Comparison of ENCODE assay signal across 8 mouse cellular contexts in the genomic region with DNA sequence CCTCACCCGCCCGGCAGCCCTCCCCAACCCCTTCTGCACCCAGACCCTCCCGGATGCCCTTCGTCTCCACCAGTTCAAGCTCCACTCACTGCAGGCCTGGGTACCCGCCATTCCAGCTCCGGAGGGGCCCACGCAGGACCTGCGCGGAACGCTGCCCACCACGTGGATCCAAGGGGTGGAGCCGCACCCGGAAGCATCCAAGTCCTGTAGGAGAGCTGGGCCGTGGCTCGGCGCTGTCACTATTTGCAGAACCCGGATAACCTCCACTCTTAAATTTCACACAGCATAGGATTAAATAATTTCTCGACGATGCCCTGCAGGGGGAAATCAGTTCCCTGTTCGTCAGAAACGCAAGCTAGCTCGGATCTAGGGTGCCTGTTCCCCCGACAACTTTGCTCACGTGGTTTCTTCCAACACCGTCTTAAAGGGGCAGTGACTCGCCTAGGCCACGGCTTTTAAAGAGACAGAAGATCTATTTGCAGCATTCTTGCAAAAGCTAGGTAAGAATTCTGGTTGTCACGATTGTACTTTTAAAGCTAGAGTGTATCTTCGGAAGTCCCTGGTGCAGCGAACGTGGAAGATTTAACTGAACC. TPM values are rescaled to one million over a fixed set of nuclear protein-coding genes. Genes with fewer than 3 reads are reported as not detected.
A peak's percentile ranks its signal among the peaks of the same experiment; 100 is the strongest.
DNase-seq lines count a peak whose midpoint lies in the region; ATAC-seq and TF ChIP-seq lines count a peak whose summit lies in the region.

A gene (minus strand): TSS at position 185 of the 593 bp plus-strand sequence.
A gene (plus strand): TSS at position 451 of the 593 bp plus-strand sequence.

- TF ChIP-seq EP300 in CH12.LX (IDR thresholded peaks at IDR 0.05; ENCODE audit: low read length): no peak

- peaks cover 38% of the 10 kb centered on the region for H3K27me3 ChIP-seq in CH12.LX (replicated peaks)
- H3K27me3 ChIP-seq in forebrain, embryonic 10.5 days (ENCODE audit: poor library complexity, severe bottlenecking): peaks cover 18% of the 10 kb centered on the region
- H3K27me3 ChIP-seq in heart, embryonic 15.5 days: no peaks in the 10 kb centered on the region
- H3K27me3 ChIP-seq in liver, embryonic 12.5 days (replicated peaks): peaks cover 14% of the 10 kb centered on the region
- no peaks in the 10 kb centered on the region for H3K27me3 ChIP-seq in stomach, embryonic 15.5 days (replicated peaks)

- peak; percentile 36; the same call in 1 of the 2 replicates for ATAC-seq in heart, embryonic 15.5 days (replicated peaks; ENCODE audit: insufficient number of reproducible peaks, insufficient read depth, low FRiP score, low read depth)
- ATAC-seq in liver, embryonic 12.5 days: peak; percentile 71
- ATAC-seq in stomach, embryonic 15.5 days (ENCODE audit: insufficient read depth, low FRiP score, low read depth): peak; percentile 53; the same call in 1 of the 2 replicates

- peak within 1 kb of the TSS; percentile 70 to 85 (median 73) for H3K4me3 ChIP-seq in CH12.LX (replicated peaks in 1 of 3; ENCODE audit: low read depth in 2 of 3, low read length in 2 of 3, poor library complexity in 1 of 3)
- peak within 1 kb of the TSS; percentile 88 for H3K4me3 ChIP-seq in forebrain, embryonic 10.5 days
- H3K4me3 ChIP-seq in heart, embryonic 15.5 days: peak within 1 kb of the TSS; percentile 86
- peak within 1 kb of the TSS; percentile 72 for H3K4me3 ChIP-seq in liver, embryonic 12.5 days
- H3K4me3 ChIP-seq in stomach, embryonic 15.5 days (replicated peaks): peak within 1 kb of the TSS; percentile 82

- peaks cover 20 to 35% of the 10 kb centered on the region in 2 experiments for H3K36me3 ChIP-seq in CH12.LX (replicated peaks in 1 of 2; ENCODE audit: control insufficient read depth in 1 of 2, insufficient read depth in 1 of 2, low read length in 1 of 2)
- H3K36me3 ChIP-seq in forebrain, embryonic 10.5 days (replicated peaks): peaks cover 36% of the 10 kb centered on the region
- H3K36me3 ChIP-seq in heart, embryonic 15.5 days: peaks cover 18% of the 10 kb centered on the region
- peaks cover 35% of the 10 kb centered on the region for H3K36me3 ChIP-seq in liver, embryonic 12.5 days
- H3K36me3 ChIP-seq in stomach, embryonic 15.5 days: peaks cover 8% of the 10 kb centered on the region; the same call in 1 of the 2 replicates

- dilution Hi-C loops in CH12.LX (cut with MboI; ENCODE audit: extremely low pct_ligation_motif_present, extremely low pct_unique_long_range_greater_than_20kb, low sequenced_read_pairs): no loop called here

- in situ Hi-C loops in CH12.LX (cut with MboI; ENCODE audit: low pct_ligation_motif_present, low pct_unique_long_range_greater_than_20kb, low sequenced_read_pairs): loop anchor here (10.0 kb wide), 1 partner anchor 195 kb away; a partner anchor contains a TSS

- TF ChIP-seq CTCF in CH12.LX (conservative IDR thresholded peaks at IDR 0.05 in 1 of 2, IDR thresholded peaks at IDR 0.05 in 1 of 2; ENCODE audit: low read depth in 2 of 2, low read length in 2 of 2): no peak

- under 1% methylated on average over 31 of the region's 31 CpGs for WGBS in forebrain, embryonic 10.5 days
- WGBS in heart, embryonic 15.5 days: under 1% methylated on average over 31 of the region's 31 CpGs
- 1% methylated on average over 31 of the region's 31 CpGs for WGBS in liver, embryonic 12.5 days (ENCODE audit: insufficient replicate concordance)
- under 1% methylated on average over 31 of the region's 31 CpGs for WGBS in stomach, embryonic 15.5 days

- peaks cover 8 to 38% of the 10 kb centered on the region in 2 experiments; a peak in 3 of 4 replicates for H3K4me1 ChIP-seq in CH12.LX (ENCODE audit: control insufficient read depth in 1 of 2, insufficient read depth in 2 of 2)
- peaks cover 56% of the 10 kb centered on the region for H3K4me1 ChIP-seq in forebrain, embryonic 10.5 days
- H3K4me1 ChIP-seq in heart, embryonic 15.5 days (replicated peaks): peaks cover 46% of the 10 kb centered on the region
- H3K4me1 ChIP-seq in liver, embryonic 12.5 days: peaks cover 64% of the 10 kb centered on the region
- H3K4me1 ChIP-seq in stomach, embryonic 15.5 days: peaks cover 37% of the 10 kb centered on the region

- no peak for TF ChIP-seq RAD21 in CH12.LX (IDR thresholded peaks at IDR 0.05; ENCODE audit: low read depth, low read length)

- peak within 1 kb of the TSS; percentile 47 for H3K9ac ChIP-seq in CH12.LX (ENCODE audit: insufficient read depth, low read depth)
- peak within 1 kb of the TSS; percentile 81 for H3K9ac ChIP-seq in heart, embryonic 15.5 days
- peak within 1 kb of the TSS; percentile 77 for H3K9ac ChIP-seq in liver, embryonic 12.5 days
- H3K9ac ChIP-seq in stomach, embryonic 15.5 days: peak within 1 kb of the TSS; percentile 17; the same call in 1 of the 2 replicates

- peaks cover 8% of the 10 kb centered on the region for H3K79me2 ChIP-seq in CH12.LX (replicated peaks; ENCODE audit: control insufficient read depth, extremely low read depth, insufficient read depth, poor library complexity, severe bottlenecking)

- TF ChIP-seq POLR2A in CH12.LX (IDR thresholded peaks at IDR 0.05; ENCODE audit: low read depth, low read length): peak; percentile 82

- H3K27ac ChIP-seq in CH12.LX (ENCODE audit: insufficient read depth, low read depth): no peak within 1 kb of the TSS
- peak within 1 kb of the TSS; percentile 92 for H3K27ac ChIP-seq in forebrain, embryonic 10.5 days
- H3K27ac ChIP-seq in heart, embryonic 15.5 days: peak within 1 kb of the TSS; percentile 96
- H3K27ac ChIP-seq in liver, embryonic 12.5 days: peak within 1 kb of the TSS; percentile 82
- peak within 1 kb of the TSS; percentile 67 for H3K27ac ChIP-seq in stomach, embryonic 15.5 days

- DNase-seq in CH12.LX (ENCODE audit: extremely low read depth): peak; percentile 87
- DNase-seq in c-Kit-negative CD71-positive TER-119-positive erythroid progenitor cells, embryonic 14.5 days (ENCODE audit: low read depth, low spot score): peak; percentile 78
- peak; percentile 86 for DNase-seq in forebrain, embryonic 10.5 days (ENCODE audit: extremely low spot score, low spot score)
- peak; percentile 90 for DNase-seq in kidney, postnatal 14 days
- DNase-seq in natural killer cell, adult 2 months (ENCODE audit: low spot score in 2 of 2): peak; percentile 82 to 87

- peaks cover 4% of the 10 kb centered on the region for H3K9me3 ChIP-seq in CH12.LX (replicated peaks; ENCODE audit: low read length)
- H3K9me3 ChIP-seq in forebrain, embryonic 10.5 days: no peaks in the 10 kb centered on the region
- no peaks in the 10 kb centered on the region for H3K9me3 ChIP-seq in heart, embryonic 15.5 days (replicated peaks)
- no peaks in the 10 kb centered on the region for H3K9me3 ChIP-seq in liver, embryonic 12.5 days (replicated peaks)
- H3K9me3 ChIP-seq in stomach, embryonic 15.5 days: no peaks in the 10 kb centered on the region

- H3K4me2 ChIP-seq in CH12.LX (ENCODE audit: insufficient read depth, low read depth, poor library complexity, severe bottlenecking): peak within 1 kb of the TSS; percentile 73
- peak within 1 kb of the TSS; percentile 99 for H3K4me2 ChIP-seq in heart, embryonic 15.5 days
- peak within 1 kb of the TSS; percentile 100 for H3K4me2 ChIP-seq in liver, embryonic 12.5 days
- H3K4me2 ChIP-seq in stomach, embryonic 15.5 days: peak within 1 kb of the TSS; percentile 97

TF ChIP-seq in CH12.LX, 34 proteins besides CTCF, POLR2A, EP300 and RAD21 (continues in another document):
- peak; percentile 99 for TF ChIP-seq MXI1 (IDR thresholded peaks at IDR 0.05; ENCODE audit: low read depth, low read length)
- no peak for TF ChIP-seq ETS1 (conservative IDR thresholded peaks at IDR 0.05; ENCODE audit: low read depth, low read length)
- peak; percentile 97 for TF ChIP-seq MYC (IDR thresholded peaks at IDR 0.05; ENCODE audit: low read depth, low read length)
- peak; percentile 72 for TF ChIP-seq ELF1 (IDR thresholded peaks at IDR 0.05; ENCODE audit: low read depth, low read length)
- TF ChIP-seq RCOR1 (conservative IDR thresholded peaks at IDR 0.05; ENCODE audit: low read depth, low read length): no peak
- TF ChIP-seq NELFE (IDR thresholded peaks at IDR 0.05; ENCODE audit: low read depth, low read length): peak; percentile 81
- TF ChIP-seq E2F4 (IDR thresholded peaks at IDR 0.05; ENCODE audit: insufficient replicate concordance, low read depth, low read length): no peak
- TF ChIP-seq CHD1 (IDR thresholded peaks at IDR 0.05; ENCODE audit: low read depth, low read length): peak; percentile 100
- TF ChIP-seq MEF2A (IDR thresholded peaks at IDR 0.05; ENCODE audit: borderline replicate concordance, low read depth, low read length): no peak
- peak; percentile 80 for TF ChIP-seq HCFC1 (IDR thresholded peaks at IDR 0.05; ENCODE audit: low read depth, low read length)
- peak; percentile 99 for TF ChIP-seq SIN3A (IDR thresholded peaks at IDR 0.05; ENCODE audit: low read length)
- peak; percentile 68 for TF ChIP-seq USF1 (IDR thresholded peaks at IDR 0.05; ENCODE audit: low read depth, low read length)
- 0 out of 2 replicates have a peak, but pooled peaks have one; percentile 6 for TF ChIP-seq JUND (conservative IDR thresholded peaks at IDR 0.05; ENCODE audit: low read depth, low read length)
- peak; percentile 86 for TF ChIP-seq TBP (conservative IDR thresholded peaks at IDR 0.05; ENCODE audit: low read depth, low read length)
- peak; percentile 53 for TF ChIP-seq USF2 (conservative IDR thresholded peaks at IDR 0.05; ENCODE audit: low read depth, low read length)
- TF ChIP-seq KAT2A (IDR thresholded peaks at IDR 0.05; ENCODE audit: insufficient replicate concordance, low read length): 0 out of 2 replicates have a peak, but pooled peaks have one; percentile 40

RNA-seq across cellular contexts. Expression of the first gene that starts in this region (rescaled TPM):
- 22.6 and 33.2 TPM in 2 replicates for total RNA-seq in CH12.LX (2012; rRNA removed)
- total RNA-seq in CH12.LX (2014; rRNA removed): 14.4 and 15.9 TPM in 2 replicates
- polyA plus RNA-seq in CH12.LX (2012; ENCODE audit: insufficient read length, low read depth): 36.8 and 36.9 TPM in 2 replicates
- 30.9 and 32.2 TPM in 2 replicates for polyA plus RNA-seq in forebrain, embryonic 10.5 days (2016; fragmentation: Nextera tagmentation; extraction: Ambion mirVana)
- 13.6 and 15.5 TPM in 2 replicates for polyA plus RNA-seq in heart, embryonic 15.5 days (2015; fragmentation: Nextera tagmentation; extraction: Ambion mirVana)
- 19.5 and 19.9 TPM in 2 replicates for polyA plus RNA-seq in liver, embryonic 12.5 days (2016; fragmentation: Nextera tagmentation; extraction: Ambion mirVana)
- 24.9 and 26.1 TPM in 2 replicates for polyA plus RNA-seq in stomach, embryonic 15.5 days (2015; fragmentation: Nextera tagmentation; extraction: Ambion mirVana)

RNA-seq across cellular contexts. Expression of the second gene that starts in this region (rescaled TPM):
- total RNA-seq in CH12.LX (2012; rRNA removed) (0.42 and 0.68 TPM in 2 replicates), CH12.LX (2014; rRNA removed) (0.11 TPM in 1 of 2 replicates, not detected in the other)
- polyA plus RNA-seq in CH12.LX (2012; ENCODE audit: insufficient read length, low read depth): 1.3 and 1.4 TPM in 2 replicates
- 5.4 and 6.3 TPM in 2 replicates for polyA plus RNA-seq in forebrain, embryonic 10.5 days (2016; fragmentation: Nextera tagmentation; extraction: Ambion mirVana)
- polyA plus RNA-seq in heart, embryonic 15.5 days (2015; fragmentation: Nextera tagmentation; extraction: Ambion mirVana): 13.5 and 14.4 TPM in 2 replicates
- polyA plus RNA-seq in liver, embryonic 12.5 days (2016; fragmentation: Nextera tagmentation; extraction: Ambion mirVana): 1.7 and 1.9 TPM in 2 replicates
- 7.8 and 8.9 TPM in 2 replicates for polyA plus RNA-seq in stomach, embryonic 15.5 days (2015; fragmentation: Nextera tagmentation; extraction: Ambion mirVana)

Comparison
In these comparisons a context has a peak if more than half of its experiments do, and no peak if none do; other contexts are left out.
1. H3K9ac ChIP-seq: peak in every context shown above with its lines; median percentile 81 in heart, embryonic 15.5 days; 77 in liver, embryonic 12.5 days; 47 in CH12.LX; 17 in stomach, embryonic 15.5 days.